Mouse (Mus musculus): Measurements from ENCODE around the gene Grrp1.
"Not testable (repeated sequence)": the region's sequence is repeated elsewhere in the genome, so short reads cannot be mapped to it uniquely, and the experiment has no call there.

Grrp1 gene

GRCm38 (mm10) chr4:134253722-134254324 is at the start of gene Grrp1:
Gene Grrp1 (minus strand): TSS chr4:134254106.
- DNase-seq (ENCODE audit: low read depth) = no peak

GRCm38 (mm10) chr4:134302084-134302483 is 48.2 kb upstream of the Grrp1 start:
- no peak for DNase-seq (ENCODE audit: low read depth)

- DNase-seq (ENCODE audit: low read depth) = no peak
Measured at GRCm38 (mm10) chr4:134300316-134300715, 46.4 kb upstream of the Grrp1 start.

GRCm38 (mm10) chr4:134299498-134299810 is 45.5 kb upstream of the Grrp1 start:
- no peak for DNase-seq (ENCODE audit: low read depth)

- no peak for DNase-seq (ENCODE audit: low read depth)
Measured at GRCm38 (mm10) chr4:134298626-134299497, 45.0 kb upstream of the Grrp1 start.

- DNase-seq (ENCODE audit: low read depth) = no peak
Measured at GRCm38 (mm10) chr4:134297369-134297768, 43.5 kb upstream of the Grrp1 start.

- DNase-seq (ENCODE audit: low read depth) = no peak
Measured at GRCm38 (mm10) chr4:134296523-134296922, 42.6 kb upstream of the Grrp1 start.

- not testable (repeated sequence) for DNase-seq (ENCODE audit: low read depth)
Measured at GRCm38 (mm10) chr4:134296096-134296495, 42.2 kb upstream of the Grrp1 start.

GRCm38 (mm10) chr4:134293692-134294163 is 39.8 kb upstream of the Grrp1 start:
- DNase-seq (ENCODE audit: low read depth) = no peak

GRCm38 (mm10) chr4:134293061-134293691 is 39.3 kb upstream of the Grrp1 start:
- DNase-seq (ENCODE audit: low read depth) = no peak

GRCm38 (mm10) chr4:134292067-134292466 is 38.2 kb upstream of the Grrp1 start:
- no peak for DNase-seq (ENCODE audit: low read depth)

GRCm38 (mm10) chr4:134288397-134289256 is 34.7 kb upstream of the Grrp1 start:
- no peak for DNase-seq (ENCODE audit: low read depth)

GRCm38 (mm10) chr4:134287575-134288025 is 33.7 kb upstream of the Grrp1 start, which contains the start of gene Pdik1l:
Gene Pdik1l (minus strand): TSS chr4:134287895.
- DNase-seq (ENCODE audit: low read depth) = peak; percentile 73

GRCm38 (mm10) chr4:134287168-134287564 is 33.3 kb upstream of the Grrp1 start:
- peak; percentile 72 for DNase-seq (ENCODE audit: low read depth)

- DNase-seq (ENCODE audit: low read depth) = no peak
Measured at GRCm38 (mm10) chr4:134286226-134287167, 32.6 kb upstream of the Grrp1 start.

- peak; percentile 74 for DNase-seq (ENCODE audit: low read depth)
Measured at GRCm38 (mm10) chr4:134284942-134285341, 31.0 kb upstream of the Grrp1 start.

- DNase-seq (ENCODE audit: low read depth) = peak; percentile 81
Measured at GRCm38 (mm10) chr4:134273417-134274345, 19.8 kb upstream of the Grrp1 start.

GRCm38 (mm10) chr4:134272731-134273416 is 19.0 kb upstream of the Grrp1 start:
- DNase-seq (ENCODE audit: low read depth) = no peak

- DNase-seq (ENCODE audit: low read depth) = no peak
Measured at GRCm38 (mm10) chr4:134271979-134272378, 18.1 kb upstream of the Grrp1 start.
